Mouse (Mus musculus) cerebellum, postnatal 4 days (tissue): Measurements from ENCODE around the gene Gmds.
A peak's percentile ranks its signal among the peaks of the same experiment; 100 is the strongest.

ENCODE experiments used
- DNase-seq, 2 experiments: peaks; one replicate each; pipeline ENCODE4 v3.0.0; 2022; ENCODE audit warnings: low spot score in 2 of 2, mixed read lengths in 1 of 2

The Gmds gene

DNA sequence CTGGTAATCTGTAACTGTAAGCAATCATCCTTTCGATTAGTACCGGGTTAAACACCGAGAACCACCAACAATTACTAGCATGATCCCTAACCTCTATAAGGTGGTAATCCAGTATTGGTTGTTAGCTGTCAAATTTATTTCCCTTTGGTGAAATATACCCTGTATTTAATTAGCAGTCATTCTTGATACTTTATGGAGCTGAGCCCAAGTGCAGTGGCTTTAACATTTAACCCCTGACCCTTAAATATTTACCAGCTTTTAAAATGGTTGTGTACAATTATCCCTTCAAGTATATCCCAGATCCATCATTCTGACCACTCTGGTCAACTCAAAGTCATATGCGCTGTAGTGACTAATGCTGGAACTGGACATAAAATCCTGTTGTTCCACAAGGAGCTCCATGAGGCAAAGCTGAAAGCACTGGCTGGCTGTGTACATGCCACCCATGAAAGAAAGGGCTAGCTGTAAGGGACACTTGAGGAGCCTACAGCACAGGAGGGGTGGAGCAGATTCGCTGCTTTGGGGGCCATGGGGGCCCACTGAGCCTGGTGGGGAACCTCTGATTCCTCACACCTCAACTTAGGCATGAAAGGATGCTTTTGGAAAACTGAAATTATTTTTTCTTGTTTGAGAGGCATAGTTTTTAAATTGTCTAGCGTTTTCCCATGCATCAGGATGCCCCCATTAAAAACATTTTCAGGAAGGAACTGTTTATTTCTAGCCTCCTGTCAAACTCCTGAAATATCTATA, 312.1 kb downstream of the Gmds start:
- DNase-seq, result no peak

DNA sequence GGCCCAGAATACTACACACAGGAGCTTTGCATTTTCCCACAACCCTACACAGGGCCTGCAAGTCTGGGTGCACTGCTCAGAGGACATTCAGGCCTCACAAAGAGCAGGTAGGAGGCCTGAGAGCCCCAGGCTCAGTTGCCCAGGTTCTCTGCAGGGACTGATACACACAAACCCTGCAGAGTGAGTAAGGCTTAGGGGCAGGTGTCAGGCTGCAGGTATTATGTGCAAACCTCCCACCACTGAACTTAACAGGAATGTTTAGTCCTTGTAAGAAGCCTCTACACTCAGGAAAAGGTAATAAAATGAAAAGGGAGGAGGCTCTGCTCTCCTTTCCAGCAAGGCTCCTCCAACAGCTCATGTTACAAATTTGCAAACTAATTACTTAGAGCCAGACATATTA, 313.7 kb downstream of the Gmds start:
- no peak for DNase-seq

DNA sequence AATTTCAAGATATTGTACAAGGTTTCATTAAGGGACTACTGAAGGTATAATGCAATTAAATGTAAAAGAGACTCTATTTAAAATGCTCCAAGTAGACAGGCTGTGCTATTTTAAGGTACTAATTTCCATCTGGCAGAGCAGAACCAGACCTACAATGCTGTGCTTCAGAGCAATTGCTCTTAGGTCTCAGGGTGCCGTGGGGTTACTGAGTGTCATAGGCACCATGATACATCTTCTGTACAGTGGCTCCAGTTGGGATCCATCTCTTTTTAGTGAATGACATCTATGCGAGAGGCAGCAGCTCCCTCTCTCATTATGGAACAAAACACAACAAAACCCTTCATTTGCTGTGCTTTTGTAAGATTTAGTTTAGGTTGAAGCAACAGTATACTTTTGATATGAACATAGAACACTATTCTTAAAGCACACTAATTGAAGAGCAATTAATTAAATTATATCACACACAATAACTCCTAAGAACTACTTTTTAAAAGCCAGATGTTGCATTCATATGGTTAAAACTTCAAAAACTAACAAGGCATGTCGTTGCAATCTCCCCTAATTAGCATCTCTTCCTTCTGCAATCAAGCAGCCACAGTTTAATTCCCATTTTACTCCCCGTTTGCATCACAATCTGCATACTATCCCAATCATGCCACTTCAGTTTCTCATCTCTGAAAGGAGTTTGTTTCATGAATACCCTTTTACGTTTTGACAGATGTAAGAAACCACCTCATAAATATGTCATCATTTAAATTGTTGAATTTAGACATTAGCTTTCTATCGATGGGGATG, 317.9 kb downstream of the Gmds start:
- DNase-seq, result no peak

DNA sequence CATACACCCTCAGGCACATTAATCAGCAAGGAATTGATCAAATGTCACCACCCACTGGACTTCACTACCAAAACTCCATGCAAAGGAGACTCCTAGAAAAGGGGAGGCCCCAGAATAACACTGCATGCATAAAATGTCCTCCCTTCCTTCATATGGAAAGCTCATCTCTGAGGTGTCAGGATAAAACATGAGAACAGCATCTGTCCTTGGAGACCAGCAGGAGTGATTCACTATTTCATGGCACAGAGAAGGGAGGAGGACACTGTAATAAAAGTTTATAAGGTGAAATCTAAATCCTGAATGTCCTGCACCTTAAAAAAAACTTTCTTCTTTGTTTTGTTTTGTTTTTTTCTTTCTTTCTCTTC, 319.3 kb downstream of the Gmds start:
- no peak for DNase-seq

DNA sequence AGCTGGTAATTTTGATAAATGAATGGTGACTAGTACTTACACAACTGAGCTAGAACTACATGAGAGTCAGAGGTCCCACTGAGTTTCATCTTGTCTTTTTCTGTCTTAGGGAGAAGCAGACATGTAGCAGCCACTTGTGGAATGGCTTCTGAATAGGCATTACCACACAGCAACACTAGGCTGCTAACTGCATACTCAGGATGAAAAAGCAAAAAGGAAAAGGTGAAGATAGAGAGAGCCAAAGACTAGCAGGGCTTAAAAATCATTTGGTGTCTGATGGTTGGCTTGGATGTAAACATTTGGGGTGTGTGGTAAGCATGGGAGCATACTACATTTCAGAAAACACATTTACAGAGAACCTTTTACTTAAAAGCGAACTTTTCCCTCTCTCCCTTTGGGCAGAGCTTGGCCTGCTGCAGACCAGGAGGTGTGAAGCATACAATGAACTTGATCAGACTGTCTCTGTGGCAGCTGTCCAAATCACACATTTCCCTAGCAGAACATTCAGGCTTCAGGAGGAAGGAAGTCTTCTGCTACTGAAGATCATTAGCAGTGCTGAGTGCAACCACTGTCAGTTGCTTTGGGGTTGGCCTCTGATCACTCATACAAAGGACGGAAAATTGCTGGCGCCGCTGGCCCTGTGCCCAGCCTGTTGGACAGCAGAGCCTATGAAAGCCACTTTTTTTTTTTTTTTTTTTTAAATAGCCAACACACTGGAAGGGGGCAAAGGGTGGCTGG, 319.9 kb downstream of the Gmds start:
- peak in 1 of 2 experiments; percentile 61 for DNase-seq

DNA sequence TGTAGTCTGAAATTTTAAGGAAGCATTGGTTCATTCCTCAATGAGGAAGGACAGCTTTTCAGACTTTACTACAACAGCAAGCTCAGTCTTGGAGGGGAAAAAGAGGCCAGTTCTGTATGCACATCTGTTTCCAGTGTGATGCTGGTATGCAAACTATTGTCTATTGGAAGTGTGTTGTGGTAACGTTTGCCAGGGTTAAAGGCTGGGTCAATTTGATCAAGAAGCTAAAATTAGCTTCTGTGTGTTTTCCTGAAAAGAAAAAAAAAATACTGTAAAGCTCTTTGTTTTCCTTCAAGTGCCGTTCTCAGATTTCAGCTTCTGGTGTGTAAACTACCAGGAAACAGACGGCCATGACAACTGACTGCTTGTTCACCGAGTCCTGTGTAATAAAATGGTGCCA, 329.7 kb downstream of the Gmds start:
- DNase-seq, result no peak

DNA sequence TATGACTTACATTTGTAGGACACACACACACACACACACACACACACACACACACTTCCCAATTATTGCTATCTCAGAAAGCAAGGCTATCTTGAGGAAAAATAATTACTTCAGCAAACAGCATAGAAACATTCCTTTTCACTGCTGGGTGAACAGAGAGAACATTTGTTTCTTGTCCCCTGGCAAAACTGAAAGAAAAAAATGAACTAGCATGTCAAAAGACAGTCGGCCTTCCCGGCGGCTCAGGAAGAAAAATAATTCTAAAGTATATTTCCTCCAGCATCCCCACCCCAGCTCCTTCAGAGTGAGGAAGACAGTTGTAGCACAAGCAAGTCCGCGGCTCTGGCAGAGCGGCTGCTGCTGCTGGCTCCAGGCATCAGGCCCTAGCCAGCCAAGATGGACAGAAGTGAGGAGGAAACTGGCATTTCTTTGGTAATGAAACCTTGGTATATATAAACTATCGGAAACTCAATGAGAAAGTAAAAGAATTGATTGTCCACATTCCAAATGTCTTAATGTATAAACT, 330.4 kb downstream of the Gmds start:
- no peak for DNase-seq

DNA sequence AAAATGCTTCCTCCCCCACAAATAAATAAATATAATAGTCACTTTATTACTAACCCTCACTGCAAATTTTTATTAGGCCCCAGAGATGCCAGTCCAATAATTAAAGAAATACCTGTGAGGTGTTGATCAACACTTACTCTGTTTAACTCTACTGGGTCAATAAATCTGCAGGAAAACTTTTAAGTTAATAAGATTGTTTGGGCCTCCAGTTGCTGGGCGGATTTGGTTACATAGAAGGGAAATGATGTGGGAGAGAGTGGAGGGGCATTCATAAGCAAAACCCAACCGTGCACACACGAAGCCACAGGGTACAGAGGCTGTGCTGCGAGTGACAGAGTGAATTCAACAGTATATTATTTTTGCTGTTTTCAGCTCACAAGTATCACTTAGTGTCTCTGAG, 345.1 kb downstream of the Gmds start:
- DNase-seq, result no peak

DNA sequence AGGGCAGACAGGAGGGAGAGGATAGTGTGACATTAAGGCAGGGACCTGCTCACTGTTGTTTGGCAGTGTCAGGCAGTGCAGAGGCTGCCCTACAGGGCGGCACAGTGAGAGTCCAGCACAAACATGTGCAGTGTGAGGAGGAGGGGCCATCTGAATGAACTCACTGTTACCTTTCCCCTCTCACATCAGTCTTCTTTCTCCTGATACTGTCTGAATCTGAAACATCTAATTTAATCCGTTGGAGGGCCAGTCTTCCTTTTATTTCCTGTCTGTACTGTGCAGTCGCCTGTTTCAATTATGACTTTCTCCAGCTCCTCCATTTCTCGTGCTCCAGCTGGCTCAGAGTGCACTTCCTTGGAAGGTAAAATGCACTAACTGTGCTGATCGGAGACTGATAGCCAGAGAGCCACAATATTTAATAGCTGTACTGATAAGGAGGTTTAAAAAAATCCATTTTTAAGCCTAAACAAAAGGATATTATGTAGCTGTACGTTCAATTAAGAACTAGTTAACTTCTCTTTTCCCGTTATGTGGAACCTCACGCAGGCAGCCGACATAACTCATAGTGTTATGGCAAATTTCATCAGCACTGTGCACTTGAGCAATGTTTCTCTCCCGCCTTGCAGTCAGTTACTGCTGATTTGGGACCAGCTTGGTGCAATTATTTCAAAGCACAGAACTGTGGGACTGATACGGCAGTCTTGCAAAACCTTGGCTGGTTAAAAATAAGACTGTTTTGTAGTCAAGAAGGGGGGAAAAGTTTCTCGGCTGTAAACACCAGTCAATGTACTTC, 345.9 kb downstream of the Gmds start:
- no peak for DNase-seq

DNA sequence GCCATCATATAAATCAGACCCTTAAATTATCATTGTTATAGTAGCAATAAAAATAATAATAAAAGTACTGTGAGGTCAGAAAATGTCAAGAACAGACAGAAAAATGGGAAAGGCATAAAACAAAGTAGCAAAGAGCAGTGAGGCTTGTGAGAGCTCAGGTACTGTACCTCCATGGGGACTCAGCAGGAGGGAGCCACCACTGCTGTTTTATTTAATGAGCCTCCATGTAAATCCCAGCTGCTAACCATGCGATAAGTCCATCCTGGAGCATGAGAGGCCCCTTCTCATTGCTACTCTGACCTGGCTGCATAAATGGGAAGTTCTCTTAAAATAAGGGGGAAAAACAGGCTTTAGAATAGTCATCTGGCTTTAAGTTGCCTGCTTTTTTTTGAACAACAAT, 357.3 kb downstream of the Gmds start:
- no peak for DNase-seq

DNA sequence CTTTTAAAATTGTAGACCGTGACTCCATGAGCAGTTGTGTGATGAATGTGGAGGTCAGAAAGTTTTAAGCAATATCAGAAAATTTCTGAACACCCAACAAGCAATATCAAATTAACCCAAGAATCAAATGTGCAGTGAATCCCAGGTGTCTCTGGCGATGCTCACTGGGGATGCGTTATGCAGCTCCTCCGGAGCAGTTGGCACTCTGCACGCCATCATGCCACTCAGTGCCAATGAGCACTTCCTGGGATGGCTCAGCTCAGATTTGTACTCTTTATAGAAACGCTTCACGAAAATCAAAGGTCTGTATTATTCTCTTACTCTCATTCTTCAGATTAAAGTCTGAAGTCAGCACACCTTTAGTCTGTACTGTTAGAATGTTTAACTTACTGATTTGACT, 360.4 kb downstream of the Gmds start:
- no peak for DNase-seq

DNA sequence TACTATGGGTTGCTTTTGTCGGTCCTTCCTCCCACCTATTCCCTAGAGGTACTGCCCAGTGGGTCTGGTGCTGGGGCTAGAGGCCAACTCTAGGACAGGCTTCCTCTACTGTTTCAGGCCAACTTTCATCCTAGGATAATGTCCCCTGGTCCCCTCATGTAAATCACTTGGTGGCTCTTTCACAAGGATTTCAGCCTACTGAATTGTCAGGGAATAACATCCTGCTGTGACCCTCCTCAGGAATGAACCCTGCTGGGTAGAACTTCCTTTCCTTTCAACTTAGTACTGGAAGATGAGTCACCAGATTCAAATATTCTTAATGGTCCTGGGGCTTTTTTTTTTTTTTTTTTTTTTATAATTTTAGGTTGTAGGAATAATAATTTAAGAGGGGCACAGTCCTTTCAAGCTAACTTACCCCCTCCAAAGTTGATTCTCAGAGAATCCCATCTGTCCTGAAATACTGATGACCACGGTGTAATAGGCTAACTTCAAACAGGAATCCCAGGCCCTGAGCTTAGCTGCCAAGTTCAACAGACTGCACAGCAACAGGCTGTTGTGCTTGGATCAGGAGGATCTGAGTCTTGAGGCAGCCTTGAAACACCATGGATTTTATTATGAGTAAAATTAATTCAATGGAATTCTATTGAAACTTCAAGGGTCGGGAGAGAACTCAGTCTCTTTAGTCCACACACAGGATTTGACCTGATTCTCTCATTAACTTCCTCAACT, 363.6 kb downstream of the Gmds start:
- no peak for DNase-seq

DNA sequence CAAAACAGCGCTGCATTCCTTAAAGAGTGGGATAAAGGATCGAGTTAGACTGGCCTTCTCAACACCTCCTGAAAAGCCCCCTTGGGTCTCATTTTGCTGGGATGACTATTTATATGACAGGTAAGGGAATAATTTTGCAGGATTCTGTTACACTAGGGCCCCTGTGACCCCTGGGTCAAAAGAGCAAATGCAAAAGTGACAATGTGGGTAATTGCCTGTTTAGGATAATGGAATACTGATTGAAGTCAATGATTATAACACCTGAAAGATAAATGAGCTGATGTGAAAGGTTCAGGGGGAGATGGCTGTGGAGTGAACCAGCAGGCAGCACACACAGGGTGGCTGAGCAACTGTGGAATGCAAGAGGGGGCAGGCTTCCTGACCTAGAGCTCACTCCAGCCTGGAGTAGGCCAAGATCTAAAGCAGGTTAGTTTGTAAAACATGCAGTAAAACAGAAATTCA, 367.5 kb downstream of the Gmds start:
- DNase-seq, result no peak

DNA sequence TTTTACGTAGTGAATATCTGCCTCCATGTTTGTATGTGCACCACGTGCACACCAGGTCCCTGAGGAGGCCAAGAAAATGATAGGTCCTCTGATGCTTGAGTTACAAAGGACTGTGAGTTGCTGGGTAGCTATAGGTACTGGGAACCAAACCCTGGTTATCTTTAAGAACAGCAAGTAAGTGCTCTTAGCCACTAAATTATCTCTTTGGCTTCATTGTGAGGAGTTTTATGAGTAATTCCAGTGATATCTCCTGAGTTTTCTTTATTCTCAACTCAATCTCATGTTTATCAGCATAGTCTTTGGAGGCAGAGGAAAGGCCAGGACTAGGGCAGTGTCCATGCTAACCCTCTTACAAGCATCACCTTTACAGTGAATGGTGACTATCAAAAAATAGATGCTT, 370.3 kb downstream of the Gmds start:
- no peak for DNase-seq

DNA sequence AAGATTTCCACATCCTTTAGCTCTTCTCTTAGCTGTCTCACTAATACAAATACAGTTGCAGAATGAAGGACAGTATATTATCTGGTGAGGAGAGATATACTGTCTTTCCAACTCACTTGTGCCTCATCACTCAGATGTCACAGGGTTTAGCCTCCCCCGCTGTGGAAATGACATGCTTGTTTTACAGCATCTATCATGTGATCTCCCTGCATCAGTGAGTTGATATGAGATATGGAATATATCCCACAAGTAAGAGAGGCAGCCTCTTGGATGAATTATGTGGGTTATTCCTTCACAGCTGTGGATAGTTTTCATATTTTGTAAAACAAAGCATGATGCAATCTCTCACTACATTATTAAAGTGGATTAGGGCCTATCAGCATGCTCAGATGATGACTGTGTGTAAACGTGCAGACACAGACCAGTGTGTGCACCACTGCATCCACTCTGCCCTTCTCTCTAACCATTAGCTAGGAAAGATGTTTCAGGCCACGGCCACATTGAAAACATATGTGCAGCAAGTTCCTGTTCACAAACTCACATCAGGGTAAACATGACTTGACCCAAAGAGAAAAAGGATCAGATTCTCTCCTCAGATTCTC, 371.5 kb downstream of the Gmds start:
- DNase-seq, result no peak

DNA sequence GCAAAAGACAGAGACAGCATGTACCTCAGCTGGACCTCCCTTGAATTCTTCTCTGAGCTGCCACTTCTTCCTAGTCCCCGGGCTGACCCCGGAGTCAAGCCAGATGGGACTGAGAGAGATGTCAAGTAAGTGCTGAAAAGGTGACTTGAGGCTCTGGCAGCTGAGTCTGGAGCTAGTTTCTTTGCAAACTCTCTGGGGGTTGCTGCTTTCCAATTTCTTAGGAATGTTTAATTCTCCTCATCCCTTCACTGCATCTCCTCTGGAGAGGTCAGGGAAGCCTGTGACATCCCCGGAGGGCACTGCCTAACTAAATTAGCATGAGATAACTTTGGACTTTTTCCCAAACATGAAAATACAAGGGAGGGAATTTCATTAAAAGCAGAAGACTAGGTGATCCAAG, 378.0 kb downstream of the Gmds start:
- no peak for DNase-seq

DNA sequence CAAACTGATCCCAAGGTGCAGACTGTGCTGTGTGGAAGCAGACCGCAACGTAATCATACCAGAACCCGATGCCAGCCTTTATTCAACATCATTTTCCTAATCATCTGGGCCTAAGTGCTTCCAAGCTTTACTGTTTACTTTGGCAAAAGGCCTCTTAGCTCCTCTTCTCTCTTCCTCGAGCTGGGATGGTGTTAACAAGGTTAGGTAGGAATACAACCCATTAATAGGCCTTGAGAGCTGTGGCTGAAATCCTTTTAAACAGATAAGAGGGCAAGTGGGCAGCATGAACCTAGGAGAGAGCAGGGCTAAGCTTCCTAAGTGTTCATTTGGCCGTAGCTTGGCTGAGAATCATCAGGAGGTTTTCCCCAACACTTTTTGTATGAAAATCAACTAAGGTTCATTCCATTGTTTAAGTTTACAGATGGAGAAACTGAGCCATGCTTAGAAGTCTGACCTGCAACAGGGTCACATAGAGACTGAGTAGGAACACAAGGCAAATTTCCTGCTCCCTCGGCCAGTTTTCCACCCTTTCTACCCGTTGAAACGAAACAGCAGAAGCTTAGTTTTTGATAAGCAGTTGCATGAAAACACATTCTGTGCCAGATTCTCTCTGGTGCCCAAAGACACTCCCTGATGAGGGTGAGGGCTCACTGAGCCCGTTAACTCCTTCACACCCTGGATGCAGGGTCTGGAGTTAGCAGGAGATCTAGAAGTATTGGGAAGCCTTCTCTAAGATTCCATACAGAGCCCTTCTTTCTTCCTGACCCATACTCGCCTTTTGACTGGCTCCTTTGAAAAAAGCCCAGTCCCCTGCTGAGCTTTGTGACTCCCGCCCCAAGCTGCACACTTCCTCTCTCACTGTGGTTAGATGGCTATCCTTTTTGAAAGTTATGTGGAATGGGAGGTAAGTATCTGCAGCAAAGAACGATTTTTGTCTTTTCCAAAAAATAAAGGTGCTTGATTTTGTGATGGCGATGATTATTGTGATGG, 379.9 kb downstream of the Gmds start:
- DNase-seq, result no peak

DNA sequence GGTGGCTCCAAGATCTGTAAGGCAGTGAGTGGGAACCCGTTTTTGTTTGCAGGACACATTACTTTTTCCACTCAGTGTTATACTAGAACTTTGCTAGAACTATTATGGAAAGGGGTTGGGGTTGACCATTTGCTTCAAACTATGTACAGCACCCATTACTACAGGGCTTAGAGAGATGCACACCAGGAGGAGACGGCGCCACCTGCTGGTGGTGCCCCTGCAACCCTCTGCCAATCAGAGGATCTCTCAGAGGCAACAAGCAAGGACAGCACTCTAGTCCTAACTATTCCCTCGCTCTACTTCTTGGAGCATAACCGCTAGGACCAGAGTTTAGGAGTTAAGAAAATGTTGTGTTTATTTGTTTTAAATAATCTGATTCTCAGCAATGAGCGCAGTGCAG, 382.0 kb downstream of the Gmds start:
- no peak for DNase-seq

DNA sequence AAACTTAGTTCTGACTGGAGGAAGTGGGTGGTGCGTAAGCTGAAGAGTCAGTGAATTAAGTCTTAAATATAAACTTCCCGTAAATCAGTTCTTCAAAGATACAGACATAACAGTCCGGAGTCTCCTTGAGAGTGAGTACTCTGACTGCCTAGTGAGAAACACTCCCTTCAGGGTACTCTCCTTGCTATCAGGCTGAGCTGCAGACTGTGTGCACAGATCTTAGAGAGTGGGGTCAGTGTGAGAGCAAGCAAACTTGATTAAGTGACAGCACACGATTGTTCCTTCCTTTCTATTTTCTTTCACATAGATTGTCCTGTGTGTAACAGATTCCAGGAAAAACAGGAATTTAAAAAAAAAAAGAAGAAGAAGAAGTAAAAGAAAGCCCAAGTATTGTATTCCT, 382.4 kb downstream of the Gmds start:
- DNase-seq, result no peak
